20 mouse cellular contexts compared by ENCODE assay signal in genomic region chr9:21025258-21025810, GRCm38 (mm10). TPM values are rescaled to one million over a fixed set of nuclear protein-coding genes. Genes with fewer than 3 reads are reported as not detected.
DNase-seq lines count a peak whose midpoint lies in the region; ATAC-seq and TF ChIP-seq lines count a peak whose summit lies in the region.
"Had no signal": no experiment of that assay in that cellular context is flagged by ENCODE, and none has a peak within 500 bp of the region (broad histone marks: within the 10 kb centered on the region; RNA-seq: fewer than 3 reads in every experiment).

No protein-coding gene starts in this region.

- no peak for TF ChIP-seq CTCF in liver, postnatal 0 days (IDR thresholded peaks at IDR 0.05; ENCODE audit: low read depth)
- TF ChIP-seq CTCF in stomach, postnatal 0 days (IDR thresholded peaks at IDR 0.05; ENCODE audit: low read depth), result no peak
- TF ChIP-seq CTCF in hindbrain, postnatal 0 days (IDR thresholded peaks at IDR 0.05; ENCODE audit: low read depth), result no peak

- H3K9ac ChIP-seq in liver, embryonic 12.5 days, result no peak overlapping the region
- no peak overlapping the region for H3K9ac ChIP-seq in liver, postnatal 0 days (replicated peaks)
- H3K9ac ChIP-seq in stomach, postnatal 0 days (ENCODE audit: low read length), result 0 out of 2 replicates have a peak overlapping the region, but pooled peaks have one; percentile 8
- H3K9ac ChIP-seq in hindbrain, postnatal 0 days (replicated peaks; ENCODE audit: low read length), result no peak overlapping the region
- H3K9ac ChIP-seq: forebrain, embryonic 13.5 days; heart, embryonic 12.5 days; limb, embryonic 12.5 days; midbrain, embryonic 12.5 days had no signal

- peaks cover 47% of the 10 kb centered on the region for H3K4me1 ChIP-seq in liver, embryonic 12.5 days
- peaks cover 24% of the 10 kb centered on the region for H3K4me1 ChIP-seq in liver, postnatal 0 days (ENCODE audit: insufficient read depth)
- 0 out of 2 replicates have a peak, but pooled peaks cover 3% of the 10 kb centered on the region for H3K4me1 ChIP-seq in stomach, postnatal 0 days (replicated peaks; ENCODE audit: control insufficient read depth, insufficient read depth)
- H3K4me1 ChIP-seq in hindbrain, postnatal 0 days (ENCODE audit: insufficient read depth, low read length), result no peaks in the 10 kb centered on the region

- no peaks in the 10 kb centered on the region for H3K9me3 ChIP-seq in liver, embryonic 12.5 days (replicated peaks)
- H3K9me3 ChIP-seq in liver, postnatal 0 days (ENCODE audit: low read length), result no peaks in the 10 kb centered on the region
- H3K9me3 ChIP-seq in stomach, postnatal 0 days (ENCODE audit: control insufficient read depth, low read length), result no peaks in the 10 kb centered on the region
- H3K9me3 ChIP-seq in hindbrain, postnatal 0 days (ENCODE audit: low read length), result no peaks in the 10 kb centered on the region
- H3K9me3 ChIP-seq: forebrain, embryonic 13.5 days; G1E; heart, embryonic 12.5 days; hindbrain, embryonic 10.5 days; limb, embryonic 12.5 days; midbrain, embryonic 12.5 days had no signal

- no peak for TF ChIP-seq EP300 in liver, postnatal 0 days (IDR thresholded peaks at IDR 0.05; ENCODE audit: low read depth)
- no peak for TF ChIP-seq EP300 in stomach, postnatal 0 days (optimal IDR thresholded peaks at IDR 0.05)

- WGBS in liver, embryonic 12.5 days (ENCODE audit: insufficient replicate concordance), result 79% methylated on average over 19 of the region's 19 CpGs
- WGBS in liver, postnatal 0 days (ENCODE audit: insufficient replicate concordance), result 75% methylated on average over 19 of the region's 19 CpGs
- WGBS in stomach, postnatal 0 days, result 43% methylated on average over 19 of the region's 19 CpGs
- WGBS in hindbrain, postnatal 0 days, result 75% methylated on average over 19 of the region's 19 CpGs

- DNase-seq in liver, postnatal 0 days, result no peak
- DNase-seq in lung, adult 18-20 months, result peak; percentile 87 to 89
- DNase-seq in lung, postnatal 10 days, result peak; percentile 72
- DNase-seq in stomach, postnatal 0 days (ENCODE audit: low spot score), result peak; percentile 64
- no peak for DNase-seq in layer of hippocampus, adult 11-12 months (ENCODE audit: low spot score)
- DNase-seq in hindbrain, postnatal 0 days (ENCODE audit: low spot score), result no peak
- DNase-seq: cerebellum, postnatal 10 days; gastrocnemius, postnatal 36 days; kidney, adult 11 months; right cerebral cortex, postnatal 14 days had no signal

- H3K4me2 ChIP-seq in liver, embryonic 12.5 days, result no peak overlapping the region
- no peak overlapping the region for H3K4me2 ChIP-seq in liver, postnatal 0 days (ENCODE audit: low read depth, low read length)
- H3K4me2 ChIP-seq in stomach, postnatal 0 days (replicated peaks; ENCODE audit: low read depth), result 0 out of 2 replicates have a peak overlapping the region, but pooled peaks have one; percentile 11
- no peak overlapping the region for H3K4me2 ChIP-seq in hindbrain, postnatal 0 days (ENCODE audit: low read depth, low read length)
- H3K4me2 ChIP-seq: forebrain, embryonic 13.5 days; heart, embryonic 12.5 days; limb, embryonic 12.5 days; midbrain, embryonic 12.5 days had no signal

- no peak overlapping the region for H3K4me3 ChIP-seq in liver, embryonic 12.5 days
- no peak overlapping the region for H3K4me3 ChIP-seq in liver, postnatal 0 days (ENCODE audit: low read depth, low read length)
- H3K4me3 ChIP-seq in stomach, postnatal 0 days (ENCODE audit: low read depth, low read length), result no peak overlapping the region
- H3K4me3 ChIP-seq in hindbrain, postnatal 0 days (ENCODE audit: low read length), result no peak overlapping the region
- H3K4me3 ChIP-seq: forebrain, embryonic 13.5 days; heart, embryonic 12.5 days; hindbrain, embryonic 10.5 days; limb, embryonic 12.5 days; midbrain, embryonic 12.5 days had no signal

- H3K27me3 ChIP-seq in liver, embryonic 12.5 days (replicated peaks), result 0 out of 2 replicates have a peak, but pooled peaks cover 3% of the 10 kb centered on the region
- H3K27me3 ChIP-seq in liver, postnatal 0 days (ENCODE audit: insufficient read depth, low read length), result no peaks in the 10 kb centered on the region
- H3K27me3 ChIP-seq in stomach, postnatal 0 days (ENCODE audit: control insufficient read depth, insufficient read depth, low read length), result no peaks in the 10 kb centered on the region
- H3K27me3 ChIP-seq in hindbrain, postnatal 0 days (ENCODE audit: insufficient read depth, low read length), result peaks cover 4% of the 10 kb centered on the region

- no peak for ATAC-seq in liver, embryonic 12.5 days
- no peak for ATAC-seq in liver, postnatal 0 days
- ATAC-seq in stomach, postnatal 0 days (ENCODE audit: low FRiP score, low TSS enrichment), result peak; percentile 71
- no peak for ATAC-seq in hindbrain, postnatal 0 days
- ATAC-seq: forebrain, embryonic 13.5 days had no signal

- peaks cover 25% of the 10 kb centered on the region for H3K36me3 ChIP-seq in liver, embryonic 12.5 days
- peaks cover 42% of the 10 kb centered on the region for H3K36me3 ChIP-seq in liver, postnatal 0 days (replicated peaks; ENCODE audit: insufficient read depth, low read length)
- no peaks in the 10 kb centered on the region for H3K36me3 ChIP-seq in stomach, postnatal 0 days (ENCODE audit: control insufficient read depth, insufficient read depth, low read length)
- no peaks in the 10 kb centered on the region for H3K36me3 ChIP-seq in hindbrain, postnatal 0 days (ENCODE audit: insufficient read depth, low read length)
- H3K36me3 ChIP-seq: heart, embryonic 12.5 days; hindbrain, embryonic 10.5 days; limb, embryonic 12.5 days; midbrain, embryonic 12.5 days had no signal

- H3K27ac ChIP-seq in liver, embryonic 12.5 days, result peak overlapping the region; percentile 45; the same call in 1 of the 2 replicates
- no peak overlapping the region for H3K27ac ChIP-seq in liver, postnatal 0 days (ENCODE audit: low read depth)
- peak overlapping the region; percentile 78 for H3K27ac ChIP-seq in stomach, postnatal 0 days (replicated peaks)
- no peak overlapping the region for H3K27ac ChIP-seq in hindbrain, postnatal 0 days
- H3K27ac ChIP-seq: forebrain, embryonic 13.5 days; hindbrain, embryonic 10.5 days; kidney, postnatal 0 days; limb, embryonic 12.5 days; midbrain, embryonic 12.5 days had no signal

RNA-seq across cellular contexts. Expression of gene Icam4, which starts 3.8 kb away (rescaled TPM):
- polyA plus RNA-seq in liver, embryonic 12.5 days (2016; fragmentation: Nextera tagmentation; extraction: Ambion mirVana), result 231 and 238 TPM in 2 replicates
- 57.7 and 58.5 TPM in 2 replicates for polyA plus RNA-seq in liver, postnatal 0 days (2015; fragmentation: Nextera tagmentation; extraction: Ambion mirVana)
- polyA plus RNA-seq in stomach, postnatal 0 days (2015; fragmentation: Nextera tagmentation; extraction: Ambion mirVana), result 0.50 and 0.81 TPM in 2 replicates
- not detected in 2 replicates for total RNA-seq in hindbrain, postnatal 0 days (2014; rRNA removed)
- polyA plus RNA-seq in hindbrain, postnatal 0 days (2015; fragmentation: Nextera tagmentation; extraction: Ambion mirVana), result 0.15 TPM in 1 of 2 replicates, not detected in the other

RNA-seq across cellular contexts. Expression of gene Icam5, which starts 6.5 kb away (rescaled TPM):
- 0.42 and 0.45 TPM in 2 replicates for polyA plus RNA-seq in liver, embryonic 12.5 days (2016; fragmentation: Nextera tagmentation; extraction: Ambion mirVana)
- polyA plus RNA-seq in liver, postnatal 0 days (2015; fragmentation: Nextera tagmentation; extraction: Ambion mirVana), result 0.05 and 0.08 TPM in 2 replicates
- 0.15 and 0.27 TPM in 2 replicates for polyA plus RNA-seq in stomach, postnatal 0 days (2015; fragmentation: Nextera tagmentation; extraction: Ambion mirVana)
- total RNA-seq in hindbrain, postnatal 0 days (2014; rRNA removed), result 9.1 and 9.7 TPM in 2 replicates
- 3.6 and 3.7 TPM in 2 replicates for polyA plus RNA-seq in hindbrain, postnatal 0 days (2015; fragmentation: Nextera tagmentation; extraction: Ambion mirVana)
- total RNA-seq: gastrocnemius, postnatal 36 days had no signal
- polyA plus RNA-seq: heart, embryonic 12.5 days; limb, embryonic 12.5 days; midbrain, embryonic 12.5 days had no signal

RNA-seq across cellular contexts. Expression of gene Icam1, which starts 9.5 kb away (rescaled TPM):
- polyA plus RNA-seq in liver, embryonic 12.5 days (2016; fragmentation: Nextera tagmentation; extraction: Ambion mirVana), result 9.9 TPM in 2 replicates
- 12.7 and 13.6 TPM in 2 replicates for polyA plus RNA-seq in liver, postnatal 0 days (2015; fragmentation: Nextera tagmentation; extraction: Ambion mirVana)
- polyA plus RNA-seq in stomach, postnatal 0 days (2015; fragmentation: Nextera tagmentation; extraction: Ambion mirVana), result 9.5 and 11.9 TPM in 2 replicates
- total RNA-seq in hindbrain, postnatal 0 days (2014; rRNA removed), result 4.3 and 5.0 TPM in 2 replicates
- 3.8 and 4.4 TPM in 2 replicates for polyA plus RNA-seq in hindbrain, postnatal 0 days (2015; fragmentation: Nextera tagmentation; extraction: Ambion mirVana)

RNA-seq across cellular contexts. Expression of gene Mrpl4, which starts 22.8 kb away (rescaled TPM):
- 89.3 and 91.4 TPM in 2 replicates for polyA plus RNA-seq in liver, embryonic 12.5 days (2016; fragmentation: Nextera tagmentation; extraction: Ambion mirVana)
- 54.6 and 55.0 TPM in 2 replicates for polyA plus RNA-seq in liver, postnatal 0 days (2015; fragmentation: Nextera tagmentation; extraction: Ambion mirVana)
- polyA plus RNA-seq in stomach, postnatal 0 days (2015; fragmentation: Nextera tagmentation; extraction: Ambion mirVana), result 87.3 and 90.2 TPM in 2 replicates
- total RNA-seq in hindbrain, postnatal 0 days (2014; rRNA removed), result 104 and 107 TPM in 2 replicates
- 117 and 124 TPM in 2 replicates for polyA plus RNA-seq in hindbrain, postnatal 0 days (2015; fragmentation: Nextera tagmentation; extraction: Ambion mirVana)

RNA-seq across cellular contexts. Expression of gene Zglp1, which starts 41.6 kb away (rescaled TPM):
- polyA plus RNA-seq in liver, embryonic 12.5 days (2016; fragmentation: Nextera tagmentation; extraction: Ambion mirVana), result 0.62 TPM in 1 of 2 replicates, not detected in the other
- polyA plus RNA-seq in liver, postnatal 0 days (2015; fragmentation: Nextera tagmentation; extraction: Ambion mirVana), result 0.51 TPM in 1 of 2 replicates, not detected in the other
- not detected in 2 replicates for polyA plus RNA-seq in stomach, postnatal 0 days (2015; fragmentation: Nextera tagmentation; extraction: Ambion mirVana)
- 1.1 and 2.2 TPM in 2 replicates for total RNA-seq in hindbrain, postnatal 0 days (2014; rRNA removed)
- 0.16 TPM in 1 of 2 replicates, not detected in the other for polyA plus RNA-seq in hindbrain, postnatal 0 days (2015; fragmentation: Nextera tagmentation; extraction: Ambion mirVana)
- total RNA-seq: G1E; gastrocnemius, postnatal 36 days; left cerebral cortex, adult 18-20 months had no signal
- polyA plus RNA-seq: liver, embryonic 16.5 days had no signal

Comparison
In these comparisons a context has a peak if more than half of its experiments do, and no peak if none do; other contexts are left out.
1. H3K27ac ChIP-seq: peak in liver, embryonic 12.5 days (single experiment) and stomach, postnatal 0 days (single experiment); none in liver, postnatal 0 days (single experiment) and hindbrain, postnatal 0 days (single experiment).
2. DNase-seq: peak in lung, adult 18-20 months (2 of 2), lung, postnatal 10 days (single experiment) and stomach, postnatal 0 days (single experiment); none in liver, postnatal 0 days (single experiment), layer of hippocampus, adult 11-12 months (single experiment) and hindbrain, postnatal 0 days (single experiment).
3. RNA of gene Icam4, which starts 3.8 kb away (polyA plus RNA-seq): 231 to 238 TPM in liver, embryonic 12.5 days and 57.7 to 58.5 TPM in liver, postnatal 0 days; 0.50 to 0.81 TPM in stomach, postnatal 0 days and 0.15 TPM in hindbrain, postnatal 0 days; every median in the first group is over 10 times any median in the second.